Mouse (Mus musculus) heart, adult 2 months (tissue): Measurements from ENCODE around the gene Nrd1.

Experiments used
- CTCF ChIP-seq: fragments of 200-600 bp; IDR thresholded peaks from 2 replicates; pipeline ENCODE4 v1.8.1; 2022; ENCODE audit warnings: antibody characterized with exemption, mild to moderate bottlenecking, moderate library complexity
- EP300 ChIP-seq: fragments of 200-500 bp; IDR thresholded peaks from 2 replicates; pipeline ENCODE4 v1.6.1; 2011; ENCODE audit warnings: low read depth, low read length, control low read depth; ENCODE audit not compliant: insufficient read depth
- POLR2A ChIP-seq: fragments of 200-500 bp; IDR thresholded peaks from 2 replicates; pipeline ENCODE4 v1.6.1; 2011; ENCODE audit warnings: mild to moderate bottlenecking, low read depth, low read length, control low read depth; ENCODE audit not compliant: insufficient read depth

GRCm38 (mm10) chr4:109106034-109106433, 105.6 kb downstream of the Nrd1 start:
- no peak for TF ChIP-seq CTCF
- TF ChIP-seq POLR2A: no peak
- TF ChIP-seq EP300: peak; percentile 73; the same call in 1 of the 2 replicates
